Mouse (Mus musculus) forebrain, embryonic 10.5 days (tissue): ENCODE data around the gene Hvcn1. TPM values are rescaled to one million over a fixed set of nuclear protein-coding genes. Genes with fewer than 3 reads are reported as not detected.

Experiments
- DNase-seq: peaks from one replicate; pipeline ENCODE4 v3.0.0-alpha.2; 2017; ENCODE audit warnings: low spot score; ENCODE audit errors: extremely low spot score
- H3K27ac ChIP-seq: fragments of 300-500 bp; sonication (generic); 2 replicates; pipeline ENCODE4 v1.5.1; 2016; ENCODE audit warnings: mild to moderate bottlenecking
- H3K27me3 ChIP-seq: fragments of 300-500 bp; sonication (generic); 2 replicates; pipeline ENCODE4 v1.6.1; 2016; ENCODE audit warnings: mild to moderate bottlenecking; ENCODE audit not compliant: poor library complexity, severe bottlenecking
- H3K36me3 ChIP-seq: fragments of 300-500 bp; sonication (generic); replicated peaks from 2 replicates; pipeline ENCODE4 v1.6.1; 2016; ENCODE audit warnings: mild to moderate bottlenecking, moderate library complexity
- H3K4me1 ChIP-seq: fragments of 300-500 bp; sonication (generic); 2 replicates; pipeline ENCODE4 v1.6.1; 2016
- H3K4me3 ChIP-seq: fragments of 300-500 bp; sonication (generic); 2 replicates; pipeline ENCODE4 v1.5.1; 2016; ENCODE audit warnings: mild to moderate bottlenecking, moderate library complexity
- H3K9me3 ChIP-seq: fragments of 300-500 bp; sonication (generic); 2 replicates; pipeline ENCODE4 v1.6.1; 2016; ENCODE audit warnings: mild to moderate bottlenecking, moderate library complexity
- WGBS: fragments of 180-500 bp; shearing (Covaris S2); methylation state at CpG from one replicate; pipeline ENCODE4 v1.1.7; 2016; 5-methylcytosine and 5-hydroxymethylcytosine counted together
- polyA plus RNA-seq: library from polyadenylated mRNA; unstranded; fragments of >200 nt; fragmentation: Nextera tagmentation; extraction: Ambion mirVana; gene quantifications from 2 replicates; pipeline ENCODE4 v1.2.1, GENCODE M21; 2016

Hvcn1 gene
- polyA plus RNA-seq, 1 experiment from 2014 or later = 14.7 TPM

- 91% methylated on average over 17 of the region's 17 CpGs for WGBS
- Histone ChIP-seq H3K36me3 (peaks cover 81% of the 10 kb centered on the region), H3K27me3 (no peaks in the 10 kb centered on the region), H3K9me3 (no peaks in the 10 kb centered on the region), H3K4me3 (no peak overlapping the region), H3K27ac (no peak overlapping the region; the same call in 1 of the 2 replicates), H3K4me1 (peaks cover 35% of the 10 kb centered on the region)
- DNase-seq = no peak
These were observed 37.3 kb downstream of the Hvcn1 start for GRCm38 (mm10) chr5:122243781-122244523.

GRCm38 (mm10) chr5:122245186-122245585 is 38.6 kb downstream of the Hvcn1 start:
- peaks cover 79% of the 10 kb centered on the region for H3K36me3 ChIP-seq

GRCm38 (mm10) chr5:122246547-122247167 is 40.1 kb downstream of the Hvcn1 start:
- no peak for DNase-seq
- Histone ChIP-seq H3K4me1 (peaks cover 25% of the 10 kb centered on the region), H3K4me3 (no peak overlapping the region), H3K27me3 (no peaks in the 10 kb centered on the region), H3K36me3 (peaks cover 79% of the 10 kb centered on the region), H3K9me3 (no peaks in the 10 kb centered on the region), H3K27ac (no peak overlapping the region)
- WGBS = 89% methylated on average over 10 of the region's 10 CpGs

More at GRCm38 (mm10) chr5:122245186-122245585, 38.6 kb downstream of the Hvcn1 start:
- DNase-seq = no peak
- 72% methylated on average over 3 of the region's 3 CpGs for WGBS
- Histone ChIP-seq H3K4me1 (peaks cover 25% of the 10 kb centered on the region), H3K9me3 (no peaks in the 10 kb centered on the region), H3K4me3 (no peak overlapping the region), H3K27ac (peak overlapping the region; percentile 32), H3K27me3 (no peaks in the 10 kb centered on the region)

GRCm38 (mm10) chr5:122247529-122247928 is 40.9 kb downstream of the Hvcn1 start:
- H3K9me3 ChIP-seq = no peaks in the 10 kb centered on the region
- H3K27me3 ChIP-seq = no peaks in the 10 kb centered on the region
- WGBS = 87% methylated on average over 11 of the region's 11 CpGs
- no peak for DNase-seq
- peaks cover 79% of the 10 kb centered on the region for H3K36me3 ChIP-seq
- no peak overlapping the region for H3K4me3 ChIP-seq
- no peak overlapping the region for H3K27ac ChIP-seq
- H3K4me1 ChIP-seq = peaks cover 25% of the 10 kb centered on the region

- peaks cover 25% of the 10 kb centered on the region for H3K4me1 ChIP-seq
- H3K27me3 ChIP-seq = no peaks in the 10 kb centered on the region
- 97% methylated on average over 7 of the region's 7 CpGs for WGBS
- H3K4me3 ChIP-seq = no peak overlapping the region
- no peaks in the 10 kb centered on the region for H3K9me3 ChIP-seq
- no peak overlapping the region for H3K27ac ChIP-seq
- H3K36me3 ChIP-seq = peaks cover 79% of the 10 kb centered on the region
- DNase-seq = no peak
These were observed 41.3 kb downstream of the Hvcn1 start for GRCm38 (mm10) chr5:122247934-122248333.

GRCm38 (mm10) chr5:122249281-122249680 is 42.7 kb downstream of the Hvcn1 start:
- Histone ChIP-seq H3K36me3 (peaks cover 84% of the 10 kb centered on the region), H3K27me3 (no peaks in the 10 kb centered on the region), H3K4me1 (peaks cover 15% of the 10 kb centered on the region), H3K27ac (no peak overlapping the region), H3K9me3 (no peaks in the 10 kb centered on the region), H3K4me3 (no peak overlapping the region)
- no peak for DNase-seq
- WGBS = 91% methylated on average over 4 of the region's 4 CpGs

- Histone ChIP-seq H3K4me1 (no peaks in the 10 kb centered on the region), H3K36me3 (peaks cover 95% of the 10 kb centered on the region), H3K4me3 (no peak overlapping the region), H3K9me3 (no peaks in the 10 kb centered on the region), H3K27me3 (no peaks in the 10 kb centered on the region), H3K27ac (no peak overlapping the region)
- no peak for DNase-seq
- 88% methylated on average over 17 of the region's 17 CpGs for WGBS
These were observed 45.4 kb downstream of the Hvcn1 start for GRCm38 (mm10) chr5:122251895-122252606.

- Histone ChIP-seq H3K27ac (no peak overlapping the region), H3K27me3 (no peaks in the 10 kb centered on the region), H3K36me3 (peaks cover 80% of the 10 kb centered on the region), H3K9me3 (no peaks in the 10 kb centered on the region), H3K4me1 (peaks cover 3% of the 10 kb centered on the region), H3K4me3 (no peak overlapping the region)
- no peak for DNase-seq
- WGBS = 86% methylated on average over 6 of the region's 6 CpGs
These were observed 51.6 kb downstream of the Hvcn1 start for GRCm38 (mm10) chr5:122258027-122258741.

- Histone ChIP-seq H3K27ac (no peak overlapping the region), H3K36me3 (peaks cover 44% of the 10 kb centered on the region), H3K4me3 (no peak overlapping the region), H3K9me3 (no peaks in the 10 kb centered on the region), H3K4me1 (peaks cover 17% of the 10 kb centered on the region), H3K27me3 (no peaks in the 10 kb centered on the region)
- no peak for DNase-seq
- 65% methylated on average over 7 of the region's 7 CpGs for WGBS
These were observed 55.5 kb downstream of the Hvcn1 start for GRCm38 (mm10) chr5:122262104-122262503.

GRCm38 (mm10) chr5:122263933-122264905 is 57.6 kb downstream of the Hvcn1 start, which contains the start of gene Tctn1:
Gene Tctn1, minus strand, starts transcription at chr5:122264460.
- peak; percentile 96 for DNase-seq
- peak within 1 kb of the TSS; percentile 94 for H3K27ac ChIP-seq
- peak within 1 kb of the TSS; percentile 92 for H3K4me3 ChIP-seq
- peaks cover 22% of the 10 kb centered on the region for H3K36me3 ChIP-seq
- H3K27me3 ChIP-seq = no peaks in the 10 kb centered on the region
- 2% methylated on average over 49 of the region's 49 CpGs for WGBS
- no peaks in the 10 kb centered on the region for H3K9me3 ChIP-seq
- peaks cover 17% of the 10 kb centered on the region for H3K4me1 ChIP-seq

GRCm38 (mm10) chr5:122265187-122265586 is 58.6 kb downstream of the Hvcn1 start:
- Histone ChIP-seq H3K27me3 (no peaks in the 10 kb centered on the region), H3K4me1 (peaks cover 17% of the 10 kb centered on the region)
- WGBS = 76% methylated on average over 3 of the region's 3 CpGs

More at GRCm38 (mm10) chr5:122265187-122265586, 58.6 kb downstream of the Hvcn1 start:
- no peak overlapping the region; the same call in 1 of the 2 replicates for H3K27ac ChIP-seq
- no peak overlapping the region for H3K4me3 ChIP-seq
- peaks cover 13% of the 10 kb centered on the region for H3K36me3 ChIP-seq
- no peaks in the 10 kb centered on the region for H3K9me3 ChIP-seq
- DNase-seq = no peak
